Mouse (Mus musculus) midbrain, embryonic 14.5 days (tissue): ENCODE results near the gene Zfp1. TPM values are rescaled to one million over a fixed set of nuclear protein-coding genes. Genes with fewer than 3 reads are reported as not detected.

Experiments
- ATAC-seq: fragments of 200-750 bp; cut with Nextera tagmentation; 2 replicates; pipeline ENCODE4 v1.8.0; 2017; ENCODE audit warnings: moderate number of reproducible peaks, moderate library complexity; ENCODE audit not compliant: low FRiP score, low TSS enrichment
- DNase-seq: peaks from one replicate; pipeline ENCODE4 v3.0.0-alpha.2; 2015
- H3K27ac ChIP-seq: fragments of 300-500 bp; sonication (generic); replicated peaks from 2 replicates; pipeline ENCODE4 v1.5.1; 2014; ENCODE audit warnings: mild to moderate bottlenecking, low read depth, low read length, moderate library complexity
- H3K27me3 ChIP-seq: fragments of 300-500 bp; sonication (generic); 2 replicates; pipeline ENCODE4 v1.6.1; 2014; ENCODE audit warnings: low read length, control low read depth, mixed read lengths; ENCODE audit not compliant: control insufficient read depth, insufficient read depth
- H3K36me3 ChIP-seq: fragments of 300-500 bp; sonication (generic); 2 replicates; pipeline ENCODE4 v1.6.1; 2014; ENCODE audit warnings: low read length, control low read depth; ENCODE audit not compliant: control insufficient read depth, insufficient read depth
- H3K4me1 ChIP-seq: fragments of 300-500 bp; sonication (generic); 2 replicates; pipeline ENCODE4 v1.6.1; 2014; ENCODE audit warnings: mild to moderate bottlenecking, antibody characterized with exemption, low read length, control low read depth; ENCODE audit not compliant: control insufficient read depth, insufficient read depth
- H3K4me2 ChIP-seq: fragments of 300-500 bp; sonication (generic); 2 replicates; pipeline ENCODE4 v1.6.1; 2014; ENCODE audit warnings: mild to moderate bottlenecking, low read length, moderate library complexity
- H3K4me3 ChIP-seq: fragments of 300-500 bp; sonication (generic); replicated peaks from 2 replicates; pipeline ENCODE4 v1.5.1; 2014; ENCODE audit warnings: low read depth, low read length
- H3K9ac ChIP-seq: fragments of 300-500 bp; sonication (generic); replicated peaks from 2 replicates; pipeline ENCODE4 v1.6.1; 2014; ENCODE audit warnings: mild to moderate bottlenecking, low read length, moderate library complexity
- H3K9me3 ChIP-seq: fragments of 300-500 bp; sonication (generic); 2 replicates; pipeline ENCODE4 v1.6.1; 2016; ENCODE audit warnings: low read length, control low read depth, mixed read lengths; ENCODE audit not compliant: control insufficient read depth
- WGBS: fragments of 180-500 bp; shearing (Covaris S2); extraction: QIAGEN DNeasy Blood & Tissue Kit; methylation state at CpG from one replicate; pipeline ENCODE4 v1.1.7; 2014; 5-methylcytosine and 5-hydroxymethylcytosine counted together
- polyA plus RNA-seq: library from polyadenylated mRNA; unstranded; fragments of >200 nt; fragmentation: Nextera tagmentation; extraction: Ambion mirVana; gene quantifications from 2 replicates; pipeline ENCODE4 v1.2.1, GENCODE M21; 2014

Zfp1 gene
- polyA plus RNA-seq, 1 experiment from 2014 or later, result 33.8 TPM

DNA sequence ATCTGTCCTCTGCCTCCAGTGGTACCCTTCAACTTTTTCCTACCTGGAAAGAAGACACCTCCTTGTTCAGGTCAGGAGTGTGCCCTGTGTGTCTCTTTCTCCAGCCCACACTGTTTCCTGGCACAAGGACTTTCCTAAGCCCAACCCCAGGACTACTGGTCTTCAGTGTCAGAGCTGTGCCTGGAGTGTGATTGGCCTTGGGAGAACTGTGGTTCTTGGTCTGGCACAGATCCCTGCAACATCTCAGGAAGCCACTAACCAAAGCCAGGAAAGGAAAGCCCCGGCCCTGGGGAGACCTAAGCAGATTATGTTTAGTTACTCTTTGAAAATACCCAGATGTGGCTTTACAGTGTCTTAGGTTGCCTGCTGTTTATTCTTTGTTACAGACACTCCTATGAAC is 23.3 kb upstream of the Zfp1 start:
- Histone ChIP-seq H3K9me3 (no peaks in the 10 kb centered on the region), H3K36me3 (peaks cover 43% of the 10 kb centered on the region), H3K9ac (no peak overlapping the region), H3K4me2 (no peak overlapping the region), H3K27me3 (no peaks in the 10 kb centered on the region), H3K27ac (no peak overlapping the region), H3K4me1 (0 out of 2 replicates have a peak, but pooled peaks cover 6% of the 10 kb centered on the region), H3K4me3 (no peak overlapping the region)
- WGBS, result 68% methylated on average over 1 of the region's 1 CpGs
- no peak for ATAC-seq
- DNase-seq, result no peak

DNA sequence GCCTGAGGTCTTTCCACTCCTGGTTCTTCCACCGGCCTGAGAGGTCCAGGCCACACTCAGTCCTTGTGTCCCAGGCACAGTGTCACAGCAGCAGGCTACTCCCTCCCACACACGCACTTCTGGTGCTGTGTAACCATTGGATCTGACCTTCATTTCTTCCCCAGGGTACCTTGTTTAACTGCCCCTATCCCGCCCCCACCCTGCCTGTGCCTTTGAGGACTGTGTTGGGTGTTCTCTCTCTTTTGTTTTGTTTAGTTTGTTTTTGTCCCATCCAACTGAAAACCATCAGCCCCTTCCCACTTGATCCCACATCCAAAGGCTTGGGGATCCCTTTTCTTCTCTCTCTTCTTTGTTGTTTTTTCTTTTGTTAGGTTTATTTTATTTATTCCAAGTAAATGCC is 21.1 kb upstream of the Zfp1 start:
- 61% methylated on average over 3 of the region's 3 CpGs for WGBS
- no peaks in the 10 kb centered on the region for H3K27me3 ChIP-seq
- ATAC-seq, result no peak
- H3K27ac ChIP-seq, result 0 out of 2 replicates have a peak overlapping the region, but pooled peaks have one; percentile 26
- DNase-seq, result no peak
- no peak overlapping the region for H3K4me2 ChIP-seq
- H3K9ac ChIP-seq, result no peak overlapping the region
- no peak overlapping the region for H3K4me3 ChIP-seq
- H3K9me3 ChIP-seq, result no peaks in the 10 kb centered on the region
- H3K4me1 ChIP-seq, result no peaks in the 10 kb centered on the region
- H3K36me3 ChIP-seq, result peaks cover 43% of the 10 kb centered on the region

- no peak overlapping the region for H3K9ac ChIP-seq
Observed at GRCm38 (mm10) chr8:111622553-111622952, 20.6 kb upstream of the Zfp1 start.

GRCm38 (mm10) chr8:111624081-111624852 is 18.9 kb upstream of the Zfp1 start:
- Histone ChIP-seq H3K9me3 (no peaks in the 10 kb centered on the region), H3K4me1 (no peaks in the 10 kb centered on the region), H3K4me3 (no peak overlapping the region), H3K27ac (no peak overlapping the region), H3K9ac (no peak overlapping the region), H3K4me2 (no peak overlapping the region), H3K27me3 (no peaks in the 10 kb centered on the region), H3K36me3 (peaks cover 48% of the 10 kb centered on the region)
- no peak for ATAC-seq
- WGBS, result 85% methylated on average over 12 of the region's 12 CpGs
- no peak for DNase-seq

More at GRCm38 (mm10) chr8:111622553-111622952, 20.6 kb upstream of the Zfp1 start:
- no peaks in the 10 kb centered on the region for H3K27me3 ChIP-seq
- H3K4me3 ChIP-seq, result no peak overlapping the region
- 0 out of 2 replicates have a peak overlapping the region, but pooled peaks have one; percentile 20 for H3K27ac ChIP-seq
- 51% methylated on average over 10 of the region's 10 CpGs for WGBS
- no peak for ATAC-seq
- H3K4me1 ChIP-seq, result no peaks in the 10 kb centered on the region
- H3K9me3 ChIP-seq, result no peaks in the 10 kb centered on the region
- DNase-seq, result no peak
- H3K36me3 ChIP-seq, result peaks cover 45% of the 10 kb centered on the region
- no peak overlapping the region for H3K4me2 ChIP-seq

- Histone ChIP-seq H3K27me3 (no peaks in the 10 kb centered on the region), H3K9me3 (no peaks in the 10 kb centered on the region), H3K27ac (no peak overlapping the region), H3K9ac (no peak overlapping the region), H3K4me1 (no peaks in the 10 kb centered on the region), H3K36me3 (peaks cover 44% of the 10 kb centered on the region), H3K4me3 (no peak overlapping the region), H3K4me2 (no peak overlapping the region)
- DNase-seq (no peak), ATAC-seq (no peak; the same call in 1 of the 2 replicates)
- WGBS, result 96% methylated on average over 10 of the region's 10 CpGs
Observed at GRCm38 (mm10) chr8:111624853-111625221, 18.4 kb upstream of the Zfp1 start.

DNA sequence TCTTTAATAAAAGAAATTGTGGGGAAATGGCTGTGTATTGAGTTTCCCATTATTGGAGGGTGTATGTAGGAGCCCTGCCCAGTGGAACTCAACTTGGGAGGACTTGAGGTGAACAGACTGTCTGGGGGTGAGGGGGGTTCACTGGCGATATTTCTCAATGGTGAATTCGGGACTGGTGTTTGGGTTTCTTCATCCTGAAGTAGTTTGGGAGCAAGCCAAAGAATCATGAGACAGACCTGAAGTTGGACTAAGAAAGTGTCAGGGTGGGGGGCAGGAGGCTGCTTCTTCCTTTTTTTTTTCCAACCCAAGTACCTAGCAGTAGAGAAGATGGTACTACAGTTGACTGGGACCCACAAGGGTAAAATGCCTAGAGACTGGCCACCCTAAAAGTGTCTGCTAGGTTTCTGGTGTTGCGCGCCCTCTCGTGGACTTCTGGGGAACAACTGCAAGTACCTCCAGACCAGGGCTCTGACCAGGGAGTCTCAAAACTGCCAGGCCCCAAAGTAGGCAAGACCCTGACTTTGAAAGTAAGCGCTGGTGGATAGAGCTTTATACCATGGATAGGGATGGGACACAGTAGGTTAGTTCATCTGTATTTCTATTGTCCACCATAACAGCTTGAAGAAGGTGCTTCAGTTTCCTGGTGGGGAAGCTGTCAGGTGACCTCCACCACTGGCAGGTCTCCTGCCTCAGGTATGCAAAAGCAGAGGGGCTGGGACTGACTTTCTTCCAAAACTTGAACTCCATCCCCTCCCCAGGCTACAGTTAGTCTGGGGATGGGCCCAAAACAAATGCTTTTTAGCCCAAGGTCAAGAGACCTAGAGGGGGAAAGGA is 17.3 kb upstream of the Zfp1 start:
- Histone ChIP-seq H3K4me3 (no peak overlapping the region), H3K9me3 (no peaks in the 10 kb centered on the region), H3K27ac (no peak overlapping the region), H3K9ac (no peak overlapping the region), H3K4me2 (no peak overlapping the region), H3K36me3 (peaks cover 37% of the 10 kb centered on the region), H3K4me1 (no peaks in the 10 kb centered on the region), H3K27me3 (no peaks in the 10 kb centered on the region)
- WGBS, result 32% methylated on average over 6 of the region's 6 CpGs
- DNase-seq (peak; percentile 86), ATAC-seq (no peak)

DNA sequence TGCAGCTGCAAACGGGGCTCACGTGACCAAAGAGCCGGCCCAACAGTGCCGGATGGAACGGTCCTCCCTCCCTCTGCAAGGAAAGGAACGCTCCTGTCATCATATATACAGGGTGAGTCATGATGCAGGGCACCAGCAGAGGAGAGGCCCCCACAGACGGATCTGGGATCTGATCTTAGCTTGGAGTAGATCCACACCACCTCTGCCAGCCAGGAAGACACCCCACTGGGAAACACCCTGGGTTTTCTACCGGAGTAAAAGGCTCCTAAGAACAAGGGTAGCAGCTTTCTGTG is 16.7 kb upstream of the Zfp1 start:
- H3K9ac ChIP-seq, result no peak overlapping the region
- DNase-seq (no peak), ATAC-seq (no peak)
- H3K9me3 ChIP-seq, result no peaks in the 10 kb centered on the region
- H3K4me1 ChIP-seq, result no peaks in the 10 kb centered on the region
- no peak overlapping the region for H3K4me2 ChIP-seq
- H3K36me3 ChIP-seq, result peaks cover 36% of the 10 kb centered on the region
- H3K27me3 ChIP-seq, result no peaks in the 10 kb centered on the region
- no peak overlapping the region for H3K27ac ChIP-seq
- no peak overlapping the region for H3K4me3 ChIP-seq
- 78% methylated on average over 8 of the region's 8 CpGs for WGBS

GRCm38 (mm10) chr8:111626933-111627332 is 16.3 kb upstream of the Zfp1 start:
- H3K4me3 ChIP-seq, result no peak overlapping the region
- no peak overlapping the region for H3K4me2 ChIP-seq
- no peaks in the 10 kb centered on the region for H3K9me3 ChIP-seq
- no peak overlapping the region for H3K27ac ChIP-seq
- WGBS, result 93% methylated on average over 14 of the region's 14 CpGs
- no peaks in the 10 kb centered on the region for H3K4me1 ChIP-seq
- ATAC-seq (no peak), DNase-seq (no peak)
- H3K9ac ChIP-seq, result no peak overlapping the region
- H3K36me3 ChIP-seq, result peaks cover 31% of the 10 kb centered on the region
- no peaks in the 10 kb centered on the region for H3K27me3 ChIP-seq

DNA sequence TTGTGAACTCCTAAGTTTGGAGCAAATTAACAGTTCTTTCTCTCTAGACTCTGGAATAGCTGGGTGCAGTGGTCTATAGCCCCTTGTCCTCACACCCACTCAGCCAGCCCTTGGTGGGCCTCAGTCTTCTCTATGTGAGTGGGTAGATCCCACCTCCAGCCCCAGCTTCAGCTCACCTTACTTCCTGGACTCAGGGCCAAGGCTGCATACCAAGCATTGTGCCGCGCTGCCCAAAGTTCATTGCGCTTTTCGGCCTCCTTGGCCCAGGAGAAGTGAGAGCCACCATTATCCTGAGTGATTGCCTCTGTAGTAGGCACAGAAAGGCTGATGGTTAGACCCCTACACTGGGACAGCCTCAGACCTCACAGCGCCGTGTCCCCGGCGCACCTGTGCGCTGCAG is 15.3 kb upstream of the Zfp1 start:
- H3K27me3 ChIP-seq, result no peaks in the 10 kb centered on the region
- no peak overlapping the region for H3K4me3 ChIP-seq
- no peaks in the 10 kb centered on the region for H3K4me1 ChIP-seq
- no peak overlapping the region for H3K27ac ChIP-seq
- no peak for DNase-seq
- WGBS, result over 99% methylated on average over 9 of the region's 9 CpGs
- no peak overlapping the region for H3K9ac ChIP-seq
- no peak overlapping the region for H3K4me2 ChIP-seq
- H3K36me3 ChIP-seq, result peaks cover 21% of the 10 kb centered on the region
- no peaks in the 10 kb centered on the region for H3K9me3 ChIP-seq
- ATAC-seq, result no peak
